Mouse (Mus musculus) ES-E14 (cell line): ENCODE data around the gene Lin7b.

ENCODE experiments used
- CHD2 ChIP-seq: IDR thresholded peaks from 2 replicates; pipeline ENCODE4 v1.6.1; 2014; ENCODE audit warnings: mild to moderate bottlenecking, low read depth, low read length, inconsistent platforms
- HCFC1 ChIP-seq: IDR thresholded peaks from 2 replicates; pipeline ENCODE4 v1.6.1; 2012; ENCODE audit warnings: low read length, inconsistent platforms, borderline replicate concordance; ENCODE audit not compliant: insufficient read depth
- MAFK ChIP-seq: IDR thresholded peaks from 2 replicates; pipeline ENCODE4 v1.6.1; 2014; ENCODE audit warnings: mild to moderate bottlenecking, low read depth, low read length, inconsistent platforms; ENCODE audit not compliant: insufficient read depth
- ZNF384 ChIP-seq: IDR thresholded peaks from 2 replicates; pipeline ENCODE4 v1.6.1; 2012; ENCODE audit warnings: low read depth, low read length, inconsistent platforms

DNA sequence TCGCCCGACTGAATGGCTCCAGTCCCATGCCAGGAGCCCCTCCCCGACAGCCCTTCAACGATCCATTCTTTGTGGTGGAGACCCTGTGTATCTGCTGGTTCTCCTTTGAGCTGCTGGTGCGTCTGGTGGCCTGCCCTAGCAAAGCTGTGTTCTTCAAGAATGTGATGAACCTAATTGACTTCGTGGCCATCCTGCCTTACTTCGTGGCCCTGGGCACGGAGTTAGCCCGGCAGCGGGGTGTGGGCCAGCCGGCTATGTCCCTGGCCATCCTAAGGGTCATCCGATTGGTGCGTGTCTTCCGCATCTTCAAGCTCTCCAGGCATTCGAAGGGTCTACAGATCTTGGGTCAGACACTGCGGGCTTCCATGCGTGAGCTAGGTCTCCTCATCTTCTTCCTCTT, 38.6 kb upstream of the Lin7b start:
- no peak for TF ChIP-seq ZNF384
- no peak for TF ChIP-seq MAFK
- no peak for TF ChIP-seq HCFC1
- no peak for TF ChIP-seq CHD2
